Mouse (Mus musculus) induced T-regulatory cell, adult 2 months (primary cell): ENCODE results near the gene Fbp2.

ENCODE experiments used
- DNase-seq: peaks from one replicate; pipeline ENCODE4 v3.0.0-alpha.2; 2012; ENCODE audit warnings: low read depth

The Fbp2 gene

DNA sequence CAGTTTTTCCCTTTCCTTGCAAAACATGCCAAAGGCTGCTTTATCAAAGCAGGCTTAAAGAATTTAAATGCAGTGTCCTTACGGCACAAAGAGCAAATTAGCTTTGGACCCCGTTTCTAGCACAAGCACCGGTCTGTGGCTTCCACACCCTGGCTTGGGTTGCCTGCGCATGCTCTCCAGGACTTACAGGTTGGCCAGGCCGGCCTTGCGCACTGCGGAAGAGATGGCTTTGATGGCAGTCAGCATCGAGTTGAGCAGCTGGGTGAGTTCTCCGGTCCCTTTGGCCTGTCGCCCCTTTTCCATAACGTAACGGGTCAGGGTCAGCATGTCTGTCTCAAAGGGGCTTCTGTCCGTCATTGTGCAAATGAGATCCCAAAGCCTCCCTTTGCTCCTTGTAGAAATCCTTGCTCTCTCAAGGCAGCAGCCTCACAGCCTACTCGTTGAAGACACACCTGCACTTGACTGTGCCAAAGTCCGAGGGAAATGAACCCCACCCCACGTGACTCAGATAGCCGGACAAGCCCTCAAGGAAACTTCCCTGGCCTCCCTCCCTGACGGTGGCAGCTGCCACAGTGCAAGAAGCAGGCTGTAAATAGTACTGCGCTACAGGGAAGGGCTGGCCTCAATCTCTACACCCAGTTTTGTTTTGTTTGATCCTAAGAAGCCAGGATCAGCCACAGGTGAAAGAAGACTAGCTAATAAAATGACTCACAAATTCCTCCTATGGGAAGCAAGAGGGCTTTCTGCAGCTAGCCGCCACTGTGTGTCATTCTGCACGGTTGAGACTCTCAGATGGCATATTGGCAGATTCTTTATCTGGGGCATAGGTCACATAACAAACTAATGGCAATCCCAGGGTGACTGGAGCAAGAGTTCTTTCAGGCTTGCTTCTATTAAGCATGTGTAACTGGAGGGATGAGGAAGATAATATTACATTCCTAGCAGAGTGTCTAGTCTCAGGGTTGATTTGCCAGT is at the start of gene Fbp2:
TSS of gene Fbp2 (minus strand) at position 482 of the 975 bp plus-strand sequence.
- no peak for DNase-seq

GRCm38 (mm10) chr13:62907527-62908162 is 49.4 kb upstream of the Fbp2 start:
- no peak for DNase-seq

DNA sequence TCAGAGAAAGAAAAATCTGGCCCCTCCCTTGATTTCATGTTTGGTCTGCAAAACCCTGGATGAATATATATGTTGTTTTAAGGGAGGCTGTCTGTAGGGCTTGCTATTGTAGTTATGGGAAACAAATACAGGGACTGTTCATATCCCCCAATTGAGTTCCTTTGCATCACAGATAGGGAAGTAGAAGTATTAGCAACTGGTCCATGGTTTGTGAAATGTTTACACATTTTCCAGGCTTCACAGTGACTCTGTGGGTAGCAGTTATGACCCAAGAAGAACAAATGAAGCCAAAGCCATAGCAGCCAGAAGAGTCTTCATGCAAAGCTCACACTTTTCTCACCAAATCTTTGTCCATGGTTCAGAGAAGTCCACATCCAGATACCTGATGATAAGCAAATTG is 42.9 kb upstream of the Fbp2 start:
- no peak for DNase-seq

DNA sequence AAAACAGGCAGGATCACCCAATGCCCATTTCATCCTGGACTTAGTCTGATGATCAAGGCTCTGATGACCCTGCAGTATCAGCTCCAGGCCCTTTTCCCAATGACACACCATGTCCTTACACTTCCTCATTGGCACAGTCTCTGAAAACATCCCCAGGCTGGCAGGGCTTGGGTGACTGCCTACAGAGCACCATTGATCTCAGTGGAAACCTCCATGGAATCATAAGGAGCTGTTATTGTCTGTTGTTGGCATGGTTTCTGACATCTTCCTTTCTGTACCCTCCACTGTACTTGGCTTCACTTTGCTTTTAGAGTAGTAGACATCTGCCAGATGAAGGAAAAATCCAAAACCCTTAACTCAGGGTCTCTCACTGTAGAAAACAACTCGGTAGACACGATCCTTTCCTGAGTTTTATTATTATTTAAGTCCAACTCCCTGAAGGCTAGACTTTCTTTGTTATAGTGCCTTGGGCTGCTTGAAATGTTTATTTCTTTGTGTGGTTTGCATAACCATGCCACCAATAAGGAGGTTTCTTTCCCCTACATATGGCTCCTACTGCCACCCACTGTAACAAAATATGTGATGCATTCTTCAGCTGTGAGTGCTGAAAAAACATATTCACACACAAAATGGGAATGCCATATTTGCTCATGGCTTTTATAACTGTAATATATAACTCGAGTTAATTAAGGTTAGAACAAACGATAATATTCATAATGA is 39.9 kb upstream of the Fbp2 start:
- DNase-seq, result no peak

- no peak for DNase-seq
Observed at GRCm38 (mm10) chr13:62893044-62893842, 35.0 kb upstream of the Fbp2 start.

GRCm38 (mm10) chr13:62889311-62889710 is 31.1 kb upstream of the Fbp2 start:
- no peak for DNase-seq

DNA sequence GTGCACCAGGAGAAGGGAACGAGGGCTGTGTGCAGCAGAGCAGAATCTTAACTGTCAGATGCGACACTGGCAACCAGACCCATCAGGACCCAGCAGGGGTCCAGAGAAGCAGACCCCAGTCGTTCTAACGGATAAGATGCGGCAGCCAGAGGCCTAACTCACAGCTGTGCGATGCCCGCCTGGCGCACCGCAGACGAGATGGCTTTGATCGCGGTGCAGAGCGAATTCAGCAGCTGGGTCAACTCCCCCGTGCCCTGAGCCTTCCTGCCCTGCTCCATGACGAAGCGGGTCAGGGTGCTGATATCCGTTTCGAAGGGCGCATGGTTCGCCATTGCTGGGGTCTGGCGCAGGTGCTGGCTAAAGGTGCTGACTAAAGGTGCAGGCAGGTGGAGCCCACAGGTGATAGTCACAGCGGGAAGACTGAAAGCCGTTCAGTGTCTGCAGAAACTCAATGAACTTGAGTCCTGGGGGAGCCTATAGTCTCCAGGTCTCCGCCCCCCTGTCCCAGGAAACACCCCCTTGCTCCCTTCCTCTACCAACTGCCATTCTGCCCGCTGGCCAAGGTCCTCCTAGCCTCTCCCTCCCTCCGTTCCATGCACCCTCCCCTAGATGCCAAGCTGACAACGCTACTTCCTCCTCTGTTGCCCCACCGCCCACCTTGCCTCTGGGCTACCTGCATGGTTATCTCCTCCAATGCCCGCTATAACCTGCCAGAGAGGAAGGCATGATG is 29.7 kb upstream of the Fbp2 start, which contains the start of gene Fbp1:
TSS of gene Fbp1 (minus strand) at position 571 of the 730 bp plus-strand sequence.
- peak; percentile 7 for DNase-seq

GRCm38 (mm10) chr13:62884536-62884935 is 26.3 kb upstream of the Fbp2 start:
- no peak for DNase-seq

DNA sequence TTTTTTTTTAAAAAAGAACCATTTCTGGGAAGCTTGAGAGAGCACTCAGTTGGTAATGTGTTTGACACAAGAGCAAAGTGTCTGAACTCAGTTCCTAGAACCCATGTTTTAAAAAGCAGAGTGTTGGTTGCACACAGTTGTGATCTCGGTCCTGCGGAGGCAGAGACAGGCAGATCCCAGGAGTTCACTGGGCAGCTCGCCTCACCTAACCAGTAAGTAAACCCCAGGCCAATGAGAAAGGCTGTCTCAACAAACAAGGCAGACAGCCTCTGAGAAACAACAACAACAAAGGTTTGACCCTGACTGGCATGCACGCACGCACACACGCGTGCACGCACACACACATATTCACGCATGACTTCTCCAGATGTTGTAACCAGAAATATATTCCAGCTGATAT is 25.7 kb upstream of the Fbp2 start:
- no peak for DNase-seq

GRCm38 (mm10) chr13:62883436-62883835 is 25.2 kb upstream of the Fbp2 start:
- no peak for DNase-seq

DNA sequence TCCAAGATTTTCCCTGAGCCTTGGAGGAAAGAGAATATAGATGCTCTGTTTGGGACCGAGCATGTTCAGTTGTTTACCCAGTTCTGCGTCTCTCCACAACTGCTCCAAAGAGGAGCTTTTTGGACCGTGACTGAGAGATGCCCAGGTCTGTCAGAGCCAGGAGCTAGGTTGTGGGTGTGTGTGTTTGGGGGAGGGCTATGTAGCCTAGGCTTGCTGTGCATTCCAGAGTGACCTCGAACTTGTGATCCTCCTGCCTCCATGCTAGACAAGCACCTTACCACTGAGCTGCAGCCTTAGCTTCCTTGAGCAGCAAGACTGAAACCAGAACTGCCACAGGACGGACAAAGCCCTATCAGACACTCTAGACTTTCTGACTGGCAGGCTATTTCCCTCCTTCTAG is 24.6 kb upstream of the Fbp2 start:
- no peak for DNase-seq

- no peak for DNase-seq
Observed at GRCm38 (mm10) chr13:62881336-62881735, 23.1 kb upstream of the Fbp2 start.

- peak; percentile 78 for DNase-seq
Observed at GRCm38 (mm10) chr13:62879831-62880615, 21.8 kb upstream of the Fbp2 start.

DNA sequence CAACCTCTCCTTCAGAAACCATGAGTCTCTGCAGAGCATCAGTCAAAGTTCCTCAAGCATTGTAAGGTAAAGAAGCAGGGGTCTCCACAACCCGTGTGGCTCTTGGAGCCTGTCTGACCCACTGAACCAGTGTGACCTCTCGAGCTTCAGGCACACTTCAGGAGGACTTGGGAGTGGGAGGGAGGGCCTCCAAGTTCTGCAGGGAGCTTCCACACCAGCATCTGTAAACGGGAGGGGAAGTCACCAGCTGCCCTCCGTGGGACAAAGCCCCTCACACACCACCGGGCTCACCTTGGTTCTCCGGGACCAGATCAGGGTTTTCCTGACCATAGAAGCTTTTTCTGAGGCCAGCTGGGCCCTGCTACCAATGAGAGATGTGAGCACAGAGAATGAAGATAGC is 21.2 kb upstream of the Fbp2 start:
- DNase-seq, result no peak

DNA sequence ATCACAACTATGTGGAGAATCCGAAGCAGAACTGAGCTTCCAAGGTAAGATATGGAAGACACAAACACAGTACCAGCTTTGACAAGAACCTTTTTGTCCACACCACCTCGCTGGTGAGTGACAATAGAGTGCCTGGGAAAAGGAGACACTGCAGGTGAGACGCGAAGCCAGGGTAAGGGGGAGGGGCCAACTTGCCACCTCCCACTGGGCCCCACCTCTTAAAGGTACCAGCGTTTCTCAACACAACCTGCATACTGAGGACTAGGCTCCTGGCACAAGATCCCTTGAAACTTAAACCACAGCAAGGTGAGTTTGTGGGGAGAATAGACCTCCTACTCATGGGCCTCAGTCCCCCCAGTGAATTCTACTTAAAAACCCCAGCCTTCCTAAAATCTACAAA is 19.0 kb upstream of the Fbp2 start:
- DNase-seq, result no peak

- DNase-seq, result no peak
Observed at GRCm38 (mm10) chr13:62876111-62876510, 17.9 kb upstream of the Fbp2 start.

- DNase-seq, result no peak
Observed at GRCm38 (mm10) chr13:62872252-62872651, 14.0 kb upstream of the Fbp2 start.

DNA sequence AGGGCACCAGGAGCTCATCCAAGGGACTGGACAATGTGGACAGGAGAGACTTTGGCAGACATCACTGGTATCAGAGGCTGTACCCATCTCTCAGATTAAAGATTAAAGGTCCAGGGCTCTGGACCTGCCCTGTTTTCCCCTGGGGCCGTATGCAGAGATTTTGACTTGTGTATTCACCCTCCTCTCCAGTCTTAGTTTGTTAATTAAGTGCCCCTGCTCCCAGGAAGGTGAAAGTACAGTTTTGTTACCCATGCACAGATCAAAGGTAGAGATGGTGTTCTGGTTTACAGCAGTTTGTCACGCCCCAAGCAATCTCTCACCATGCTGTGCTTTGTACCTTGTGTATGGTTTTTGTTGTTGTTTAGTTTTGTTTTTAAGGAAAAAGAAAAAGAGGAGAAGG is 12.4 kb upstream of the Fbp2 start:
- no peak for DNase-seq

DNA sequence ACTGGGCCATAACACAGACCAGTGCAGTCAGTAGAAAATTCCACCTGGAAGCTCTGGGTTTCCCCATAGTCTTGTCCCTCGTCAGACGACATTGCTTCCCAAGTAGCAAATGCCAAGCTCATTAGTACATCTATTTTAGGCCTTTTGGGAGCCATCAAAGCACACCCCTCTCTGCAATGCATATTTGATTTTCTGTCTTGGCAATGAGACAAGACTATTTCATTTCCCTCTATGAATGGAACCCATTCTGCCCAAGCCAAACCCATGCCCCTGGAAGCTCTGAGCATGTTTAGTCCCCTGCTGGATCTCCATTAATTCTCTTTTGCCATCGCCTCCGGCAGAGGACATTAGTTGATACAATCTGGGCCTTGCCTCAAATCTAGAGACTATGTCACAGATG is 8.6 kb upstream of the Fbp2 start:
- DNase-seq, result no peak

DNA sequence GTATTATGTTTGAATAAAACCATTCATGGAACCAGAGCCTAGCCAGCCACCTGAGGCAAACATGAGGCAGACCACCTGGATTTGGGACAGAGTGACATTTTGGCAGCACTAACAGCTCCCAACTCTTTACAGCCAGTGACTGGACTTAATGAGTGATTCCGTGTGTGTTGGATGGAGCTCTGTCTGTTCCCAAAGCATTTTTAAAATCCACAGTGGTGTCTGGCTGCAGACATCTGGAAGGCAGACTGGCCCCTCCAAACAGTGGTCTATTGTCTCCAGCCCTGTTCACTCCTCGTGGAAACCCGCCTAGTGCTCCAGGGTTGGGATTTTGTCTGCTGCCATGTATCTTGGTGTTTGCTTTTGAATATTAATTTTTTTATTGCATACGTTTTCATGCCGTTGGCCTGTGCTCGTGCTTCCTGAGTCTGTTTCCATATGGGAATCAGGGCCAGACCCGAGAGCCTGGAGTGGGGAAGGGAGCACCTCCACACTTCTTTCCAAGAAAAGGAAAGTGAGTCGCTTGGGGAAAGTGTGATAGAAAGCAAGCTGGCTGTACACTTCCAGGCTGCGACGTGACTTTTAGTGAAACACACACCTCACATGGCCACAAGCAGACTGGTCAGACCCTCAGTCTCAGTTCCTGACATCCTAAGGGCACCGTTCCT is 7.6 kb upstream of the Fbp2 start:
- DNase-seq, result no peak
